Mouse (Mus musculus) frontal cortex, adult (tissue): ENCODE data around the gene Ostm1.

Experiments
- ATAC-seq: cut with Nextera tagmentation; 2 replicates; pipeline ENCODE4 v1.9.2; 2017; ENCODE audit warnings: mild to moderate bottlenecking, moderate library complexity, mixed read lengths; ENCODE audit not compliant: low TSS enrichment

The Ostm1 gene

DNA sequence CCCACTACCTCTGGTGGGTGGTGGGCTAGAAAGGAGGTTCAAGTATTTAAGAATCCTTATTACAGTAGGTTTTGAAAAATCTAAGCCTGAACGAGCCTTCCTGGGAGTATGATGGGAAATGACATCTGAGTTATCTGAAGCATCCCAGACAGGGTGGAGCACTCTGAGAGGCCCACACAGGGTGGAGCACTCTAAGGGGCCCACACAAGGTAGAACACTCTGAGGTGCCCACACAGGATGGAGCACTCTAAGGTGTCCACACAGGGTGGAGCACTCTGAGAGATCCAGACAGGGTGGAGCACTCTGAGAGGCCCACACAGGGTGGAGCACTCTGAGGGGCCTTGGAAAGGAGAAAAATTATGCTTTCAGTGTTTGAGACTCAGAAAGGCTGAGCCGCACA, 42.3 kb downstream of the Ostm1 start:
- ATAC-seq: no peak

DNA sequence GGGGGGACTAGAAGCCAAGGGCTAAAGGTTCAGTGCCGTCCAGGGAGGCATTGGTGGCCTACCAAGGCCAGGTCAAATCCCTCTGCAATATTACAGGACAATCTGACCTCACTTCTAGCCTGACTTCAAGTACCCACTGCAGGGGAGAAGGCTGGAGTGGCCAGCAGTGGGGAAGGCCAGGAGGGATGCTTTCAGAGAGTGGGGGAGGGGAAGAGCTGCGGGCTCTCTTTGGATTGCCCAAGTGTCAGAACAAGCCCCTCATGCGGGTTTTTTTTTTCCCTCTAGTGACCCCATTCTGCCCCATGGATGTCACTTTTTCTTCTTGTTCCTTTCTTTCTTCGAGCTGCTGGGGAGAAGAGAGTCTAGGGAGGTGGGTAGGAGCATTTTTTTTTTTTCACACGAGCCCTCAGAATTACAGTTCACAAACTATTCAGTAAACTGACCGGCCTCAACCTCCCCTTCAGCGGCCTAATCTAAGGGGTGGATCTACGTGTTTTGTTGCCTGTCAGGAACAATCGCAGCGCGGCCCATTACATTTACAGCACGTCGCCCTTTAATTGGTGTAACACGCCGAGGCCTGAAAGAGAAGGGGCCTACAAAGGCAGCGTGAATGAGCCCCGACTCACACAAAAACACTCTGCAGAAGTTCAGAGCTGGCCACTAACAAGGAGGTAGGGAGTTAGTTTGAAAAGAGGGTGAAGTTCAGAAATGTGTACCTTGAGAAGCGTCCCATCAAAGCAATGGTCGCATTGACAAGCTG, 47.2 kb downstream of the Ostm1 start:
- ATAC-seq: no peak

DNA sequence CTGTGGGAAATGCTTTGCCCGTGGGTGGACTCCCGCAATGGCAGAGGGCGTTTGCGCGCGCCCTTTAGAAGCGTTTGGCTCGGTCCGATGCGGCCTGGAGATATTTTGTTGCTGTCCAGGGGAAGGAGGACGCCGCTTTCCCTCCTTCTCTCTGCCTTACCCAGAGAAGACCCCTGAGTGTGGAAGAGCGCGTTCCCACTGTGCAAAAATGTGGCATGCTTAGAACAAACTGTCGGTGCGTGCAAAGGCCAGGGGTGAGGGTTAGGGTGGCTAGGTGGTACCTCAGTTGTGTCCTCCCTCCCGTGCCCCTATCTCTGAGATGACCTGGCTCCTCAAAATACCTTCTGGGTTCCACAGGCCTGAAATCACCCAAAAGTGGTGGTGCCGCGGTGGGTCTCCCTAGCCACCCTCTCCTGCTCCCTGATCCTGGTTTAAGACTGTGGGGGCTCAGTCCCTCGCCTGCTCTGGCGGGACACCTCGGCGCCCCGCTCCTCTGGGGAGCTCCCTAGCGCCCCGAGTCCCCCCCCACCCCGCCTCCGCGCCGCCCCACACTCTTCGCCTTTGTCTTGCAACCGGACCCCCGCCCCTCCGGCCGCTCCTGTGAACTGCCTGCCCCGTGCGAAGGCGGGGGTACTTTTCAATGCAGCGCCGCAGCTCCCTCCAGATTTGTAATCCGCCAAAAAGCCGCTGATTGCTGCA, 48.3 kb downstream of the Ostm1 start:
- no peak for ATAC-seq

DNA sequence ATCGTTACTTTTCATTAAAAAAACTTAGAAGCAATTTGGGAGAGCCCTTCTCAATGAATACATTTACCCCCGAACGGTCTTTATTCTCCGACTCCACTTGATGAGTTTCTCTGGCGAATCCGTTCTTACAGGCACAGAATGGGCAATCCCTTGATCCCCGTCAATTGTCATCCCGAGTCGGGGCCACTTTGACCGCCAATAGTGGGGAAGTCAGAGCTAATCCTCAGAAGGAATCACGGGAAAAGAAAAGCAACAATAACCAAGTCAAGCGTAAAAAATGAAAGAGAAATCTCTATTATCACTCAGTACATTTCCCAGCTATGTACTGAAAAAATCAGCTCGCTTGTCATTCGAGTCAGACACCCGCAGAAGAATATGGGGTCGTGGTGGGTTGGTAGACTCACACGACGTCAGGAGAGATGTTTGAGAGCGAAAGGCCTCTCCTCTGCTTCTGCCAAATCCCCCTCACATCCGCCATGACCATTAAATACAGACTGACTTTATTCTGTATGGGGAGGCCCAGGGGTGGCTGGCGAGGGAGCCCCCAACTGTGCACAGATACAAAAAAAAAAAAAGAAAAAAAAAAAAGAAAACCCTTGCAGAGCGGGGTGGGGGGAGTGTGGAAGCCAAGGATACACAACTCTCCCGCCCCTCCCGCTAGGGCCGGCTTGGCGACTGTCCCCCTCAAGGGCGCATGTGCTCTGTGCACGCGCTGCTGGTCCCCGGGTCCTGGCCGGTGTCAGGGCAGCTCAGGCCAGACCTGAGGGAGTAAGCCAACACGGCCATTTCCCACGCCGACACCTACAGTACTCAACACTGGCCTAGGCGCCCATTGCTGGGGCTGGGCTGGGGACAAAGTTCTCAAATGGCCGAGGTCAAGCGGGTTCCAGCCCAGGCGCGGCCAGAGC, 49.1 kb downstream of the Ostm1 start:
- ATAC-seq: no peak

DNA sequence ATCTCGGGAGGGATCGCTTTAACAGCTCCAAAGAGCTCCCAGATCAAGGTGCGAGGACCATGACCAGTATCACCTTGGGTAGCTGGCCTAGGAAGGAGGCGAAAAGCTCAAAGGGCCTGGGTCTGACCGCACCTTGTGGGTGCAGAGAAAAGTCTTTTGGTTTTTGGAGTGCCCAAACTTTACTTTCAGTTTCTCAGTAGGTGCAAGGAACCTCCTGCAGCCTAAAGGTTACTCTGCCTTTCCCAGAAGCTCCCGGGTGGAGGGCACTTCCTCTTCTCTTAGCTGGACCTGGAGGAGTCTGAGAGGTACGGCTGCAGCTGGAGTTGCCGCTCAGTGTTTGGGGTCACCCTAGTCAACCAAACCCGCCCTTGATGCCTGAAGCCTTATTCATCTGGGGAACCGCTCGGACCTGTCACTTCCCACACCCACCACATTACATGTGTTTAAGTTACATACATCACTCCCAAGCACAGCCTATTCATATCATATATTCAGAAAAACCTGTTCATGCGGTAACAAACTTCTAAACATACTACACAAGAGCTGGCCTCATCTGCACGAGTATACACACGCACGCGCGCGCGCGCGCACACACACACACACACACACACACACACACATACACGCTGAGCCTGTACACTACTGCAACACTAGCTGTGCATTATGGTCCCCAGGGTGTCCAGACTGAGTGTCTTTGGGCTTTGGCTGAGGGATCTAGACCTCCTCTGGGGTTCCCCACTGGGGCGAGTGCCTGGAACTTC, 49.9 kb downstream of the Ostm1 start:
- no peak for ATAC-seq

DNA sequence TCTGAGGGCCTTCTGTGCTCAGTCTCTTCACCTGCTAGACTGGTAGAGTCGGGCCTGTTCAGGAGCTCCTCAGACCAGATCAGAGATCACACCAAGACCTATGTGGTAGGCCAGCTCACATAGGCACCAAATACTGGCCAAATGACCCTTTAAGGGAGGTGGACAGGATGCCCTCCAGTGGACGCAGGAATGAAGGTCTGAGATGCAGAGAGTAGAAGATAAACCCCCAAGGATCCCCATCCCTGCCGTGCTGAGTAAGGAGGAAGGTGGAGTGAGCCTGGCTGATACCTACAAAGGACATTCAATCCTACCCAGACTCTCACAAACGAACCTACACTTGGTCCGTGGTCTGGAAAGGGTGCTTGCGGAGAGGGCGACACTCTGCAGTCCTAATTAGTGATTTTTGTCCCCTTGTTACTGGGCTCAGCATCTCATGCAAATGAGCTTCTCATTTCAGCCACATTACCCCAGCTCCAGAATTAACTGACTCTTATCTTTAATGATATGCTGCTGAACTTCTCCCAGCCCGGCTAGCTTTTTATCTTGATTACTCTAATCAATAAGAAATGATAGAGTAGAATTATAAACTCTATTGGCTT, 50.6 kb downstream of the Ostm1 start:
- ATAC-seq: no peak

DNA sequence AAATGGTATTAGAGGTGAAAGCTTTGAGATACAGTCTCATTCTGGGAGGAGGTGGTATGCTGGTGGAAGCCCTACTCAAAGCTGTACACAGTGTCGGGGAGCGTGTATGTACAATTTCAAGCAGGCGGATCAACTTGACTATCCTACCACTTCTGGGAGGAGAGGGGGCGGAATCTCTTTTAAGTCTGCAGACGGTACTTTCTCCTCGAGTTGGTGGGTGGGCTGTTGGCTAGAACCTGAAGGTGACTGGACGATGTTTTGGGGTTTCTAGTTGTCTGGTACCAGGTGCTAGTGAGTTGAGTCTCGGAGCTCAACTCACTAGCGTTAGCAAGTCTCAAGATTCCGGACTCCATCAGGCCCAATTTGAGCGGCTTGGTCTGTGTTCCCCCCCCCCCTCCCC, 51.4 kb downstream of the Ostm1 start:
- no peak for ATAC-seq

DNA sequence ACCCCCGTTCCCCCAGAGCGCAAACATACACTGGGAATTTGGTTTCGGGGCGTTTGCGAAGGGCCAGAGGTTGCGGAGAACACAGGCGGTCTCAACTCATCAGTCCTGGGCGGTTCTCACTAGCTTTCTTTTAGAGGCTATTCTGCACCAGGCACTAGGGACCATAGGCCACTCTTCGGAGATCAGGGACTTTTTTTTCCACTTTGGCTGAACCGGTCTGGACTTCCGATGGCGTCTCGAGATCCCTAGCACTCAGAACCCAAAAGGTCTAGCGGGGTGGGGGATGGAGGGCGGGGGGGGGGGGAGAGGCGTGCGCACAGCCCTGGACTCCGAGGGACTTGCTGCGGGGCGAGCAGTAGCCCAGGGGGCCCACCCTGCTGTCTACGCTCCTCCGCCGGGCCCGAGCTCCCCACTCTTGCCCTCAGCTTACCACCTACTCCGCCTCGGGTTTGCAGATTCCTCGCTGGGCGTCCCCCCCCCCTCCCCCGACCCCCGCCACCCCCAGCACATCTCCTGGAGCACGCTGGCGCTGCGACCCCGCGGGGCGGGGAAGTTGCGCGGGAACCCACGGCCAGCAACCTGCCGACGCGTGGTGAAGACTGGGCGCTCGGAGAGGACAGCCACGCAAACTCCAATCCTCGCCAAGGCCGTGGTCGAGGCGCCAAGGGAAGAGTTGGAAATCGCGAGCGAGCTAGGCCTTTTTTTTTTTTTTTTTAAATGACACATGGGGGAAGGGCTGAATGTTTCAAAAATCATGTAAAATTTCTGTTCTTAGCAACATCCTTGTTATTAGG, 52.1 kb downstream of the Ostm1 start:
- no peak for ATAC-seq

DNA sequence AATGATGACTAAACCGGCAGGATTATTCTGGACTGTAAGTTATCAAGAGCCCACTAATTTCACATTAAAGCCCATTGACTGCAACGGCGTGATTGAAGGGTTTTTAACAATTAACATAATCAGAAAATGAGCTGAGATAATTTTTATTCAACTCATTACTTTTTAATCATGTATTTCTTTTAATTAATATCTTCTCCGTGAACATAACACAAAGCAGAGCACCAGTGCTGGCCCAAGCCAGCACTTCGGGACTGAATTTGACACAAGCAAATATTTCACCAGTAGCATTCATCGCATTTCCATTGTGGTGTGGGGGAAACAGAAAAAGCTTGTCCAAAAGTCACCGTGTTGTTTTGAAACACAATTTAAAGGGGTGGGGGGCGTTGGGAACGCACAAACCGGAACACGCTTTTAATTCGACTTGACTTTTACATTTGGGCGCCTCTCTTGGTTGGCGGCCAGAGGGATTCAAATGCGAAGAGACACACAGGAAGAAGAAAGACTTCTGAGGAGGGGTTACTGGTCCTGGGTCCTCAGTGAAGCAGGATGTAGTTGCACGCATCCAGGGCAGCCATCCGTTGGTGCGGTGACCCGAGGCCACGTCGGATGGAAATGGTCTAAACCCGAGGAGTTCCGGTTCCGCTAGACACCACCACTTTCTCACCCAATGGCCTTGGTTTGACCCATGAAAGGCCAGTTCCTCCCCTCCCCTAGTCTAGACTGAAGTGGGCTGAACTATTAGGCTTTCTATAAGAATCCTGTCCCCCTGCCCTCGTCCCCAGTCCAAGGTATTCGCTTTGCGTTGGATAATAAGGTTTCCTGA, 52.9 kb downstream of the Ostm1 start:
- ATAC-seq: no peak

DNA sequence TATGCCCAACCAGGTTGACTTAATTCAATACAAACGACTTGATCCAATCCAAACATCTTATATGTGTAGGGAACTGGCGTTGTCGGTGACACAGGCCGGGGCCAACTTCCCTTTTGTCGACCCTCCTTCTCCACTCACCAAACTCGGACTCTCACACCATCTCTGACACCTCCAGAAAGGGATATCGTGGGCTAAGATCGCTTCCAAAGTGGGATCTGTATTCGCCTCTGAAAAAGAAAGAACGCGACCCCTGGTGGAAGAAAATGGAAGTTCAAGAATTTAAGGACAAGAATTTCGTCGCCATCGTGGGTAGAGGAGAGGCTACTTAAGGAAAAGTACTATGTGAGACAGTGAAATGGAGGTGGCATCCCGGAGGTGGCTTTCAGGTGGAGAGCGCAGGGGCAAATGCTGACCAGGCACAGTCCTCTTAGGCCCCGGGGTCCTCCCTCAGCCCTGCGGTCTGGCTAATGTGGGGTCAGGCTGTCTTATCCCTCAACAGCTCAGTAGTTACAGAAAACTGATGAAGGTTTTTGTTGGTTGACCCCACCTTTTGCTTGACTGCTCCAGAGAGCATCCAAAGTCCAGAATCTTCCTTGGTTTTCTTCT, 53.7 kb downstream of the Ostm1 start:
- peak; percentile 75 for ATAC-seq

DNA sequence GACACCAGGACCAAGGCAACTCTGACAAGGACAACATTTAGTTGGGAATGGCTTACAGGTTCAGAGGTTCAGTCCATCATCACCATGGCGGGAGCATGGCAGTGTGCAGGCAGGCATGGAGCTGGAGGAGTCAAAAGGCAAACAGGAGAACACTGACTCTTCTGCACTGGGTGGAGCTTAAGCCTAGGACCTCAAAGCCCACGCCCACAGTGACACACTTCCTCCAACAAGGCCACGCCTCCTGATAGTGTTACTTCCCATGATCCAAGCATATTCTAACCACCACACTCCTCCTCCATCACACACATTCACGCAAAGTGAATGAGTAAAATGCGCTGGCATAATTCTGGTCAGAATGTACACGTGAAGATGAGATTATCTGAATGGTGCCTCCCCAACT, 56.2 kb downstream of the Ostm1 start:
- no peak for ATAC-seq

DNA sequence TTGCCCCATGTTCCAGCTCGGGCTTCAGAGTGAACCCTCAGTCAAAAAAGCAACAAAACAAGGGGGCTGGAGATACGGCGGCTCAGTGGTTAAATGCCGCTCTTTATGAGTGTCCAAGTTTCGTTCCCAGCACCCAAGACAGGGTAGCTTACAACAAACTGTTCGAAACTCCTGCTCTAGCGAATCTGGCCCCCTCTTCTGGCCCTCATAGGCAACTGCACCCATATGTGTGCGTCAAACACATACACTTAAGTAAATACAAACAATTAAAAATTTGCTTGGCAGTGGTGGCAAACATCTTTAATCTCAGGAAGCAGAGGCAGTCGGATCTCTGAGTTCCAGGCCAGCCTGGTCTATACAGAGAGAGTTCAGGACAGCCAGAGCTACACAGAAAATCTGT, 60.0 kb downstream of the Ostm1 start:
- no peak for ATAC-seq

DNA sequence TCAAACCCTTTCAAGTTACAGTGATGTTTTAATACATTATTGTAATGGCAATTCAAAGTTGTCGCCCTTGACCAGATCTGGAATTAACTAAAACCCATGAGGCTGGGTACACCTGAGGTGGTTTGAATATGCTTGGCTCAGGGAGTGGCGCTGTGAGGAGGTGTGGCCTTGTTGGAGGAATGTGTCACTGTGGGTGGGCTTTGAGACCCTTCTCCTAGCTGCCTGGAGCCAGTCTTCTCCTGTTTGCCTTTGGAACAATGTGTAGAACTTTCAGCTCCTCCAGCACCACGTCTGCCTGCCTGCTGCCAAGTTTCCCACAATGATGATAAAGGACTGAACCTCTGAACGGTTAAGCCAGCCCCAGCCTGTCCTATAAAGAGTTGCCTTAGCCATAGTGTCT, 62.7 kb downstream of the Ostm1 start:
- ATAC-seq: no peak

DNA sequence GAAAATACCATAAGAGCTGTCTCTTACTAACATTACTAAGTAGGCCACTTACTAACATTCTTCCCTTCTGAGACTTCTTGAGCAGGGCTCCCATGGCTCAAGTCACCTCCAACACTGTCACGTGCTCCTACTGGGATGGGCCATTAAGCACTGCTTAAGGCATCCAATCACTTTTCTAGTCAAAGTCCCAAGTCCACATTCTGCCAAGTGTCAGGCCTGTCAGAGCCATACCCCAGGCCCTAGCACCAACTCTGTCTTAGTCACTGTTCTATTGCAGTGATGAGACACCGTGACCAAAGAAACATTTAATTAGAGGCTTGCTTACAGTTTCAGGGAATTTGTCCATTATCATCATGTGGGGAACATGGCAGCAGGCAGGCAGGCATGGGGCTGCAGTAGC, 78.3 kb downstream of the Ostm1 start:
- ATAC-seq: no peak

DNA sequence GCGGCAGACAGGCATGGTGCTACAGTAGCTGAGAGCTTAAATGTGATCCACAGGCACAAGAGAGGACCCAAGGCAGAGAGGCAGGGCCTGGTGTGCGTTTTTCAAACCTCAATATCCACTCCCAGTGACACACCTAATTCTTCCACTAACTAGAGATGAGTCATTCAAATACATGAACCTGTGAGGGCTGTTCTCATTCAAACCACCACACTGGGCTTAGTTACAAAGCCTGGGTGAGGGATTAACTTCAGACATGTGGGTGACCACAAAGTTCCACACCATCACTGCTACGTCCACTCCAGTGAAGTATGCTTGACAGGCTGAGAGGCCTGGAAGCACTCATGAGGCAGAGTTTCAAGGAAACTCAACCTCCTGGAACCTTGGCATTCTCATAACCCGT, 86.3 kb downstream of the Ostm1 start:
- no peak for ATAC-seq

DNA sequence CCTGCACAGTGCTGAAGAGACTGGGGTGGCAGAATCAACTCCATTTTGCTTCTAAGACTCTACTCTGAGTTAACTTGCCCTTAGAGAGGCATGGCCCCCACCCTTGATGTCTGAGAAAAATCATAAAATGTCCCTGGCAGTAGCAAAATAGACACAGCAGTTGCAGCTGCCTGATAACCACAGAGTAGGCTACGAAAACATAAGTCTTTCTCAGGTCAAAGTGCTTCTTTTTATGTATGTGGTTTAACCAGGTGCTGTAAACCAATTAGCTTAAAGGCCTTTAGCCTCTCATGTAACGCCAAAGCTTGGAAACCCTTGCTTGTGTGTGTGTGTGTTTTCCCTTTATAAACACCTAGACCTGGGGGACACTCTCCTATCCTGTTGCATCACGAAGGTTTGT, 89.2 kb downstream of the Ostm1 start:
- ATAC-seq: no peak

DNA sequence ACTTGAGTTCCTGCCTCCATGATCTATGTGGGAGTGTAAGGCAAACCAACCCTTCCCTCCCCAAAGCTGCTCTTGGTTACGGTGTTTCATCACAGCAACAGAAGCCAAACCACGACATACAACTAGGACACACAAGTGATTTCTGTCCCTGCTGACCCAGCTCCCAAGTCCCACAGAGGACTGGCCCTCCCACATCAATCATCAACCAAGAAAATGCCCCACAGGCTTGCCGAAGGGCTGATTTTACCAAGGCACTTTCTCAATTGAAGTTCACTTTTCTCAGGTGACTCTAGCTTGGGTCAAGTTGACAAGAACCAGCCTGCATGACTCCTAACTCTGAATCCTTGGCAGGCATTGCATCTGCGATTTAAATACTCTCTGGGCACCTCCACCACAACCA, 91.9 kb downstream of the Ostm1 start:
- ATAC-seq: no peak

DNA sequence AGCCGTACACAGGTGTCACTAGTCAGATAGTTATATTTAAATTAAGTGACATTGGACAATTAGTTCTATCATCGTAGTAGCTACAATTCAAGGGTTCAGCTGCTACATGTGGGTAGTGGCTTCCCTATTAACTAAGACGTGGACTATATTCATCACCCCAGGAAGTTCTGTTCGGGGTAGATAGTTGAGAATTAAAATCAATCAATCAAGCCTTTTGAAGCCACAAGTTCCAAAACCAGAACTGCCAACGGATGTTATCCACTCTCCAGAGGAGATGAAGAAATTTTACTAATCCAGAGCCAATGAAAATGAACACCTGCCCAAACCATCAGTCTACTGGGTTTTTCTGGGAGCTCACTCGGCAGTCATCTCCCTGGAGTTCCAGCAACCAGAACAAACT, 94.7 kb downstream of the Ostm1 start:
- no peak for ATAC-seq

DNA sequence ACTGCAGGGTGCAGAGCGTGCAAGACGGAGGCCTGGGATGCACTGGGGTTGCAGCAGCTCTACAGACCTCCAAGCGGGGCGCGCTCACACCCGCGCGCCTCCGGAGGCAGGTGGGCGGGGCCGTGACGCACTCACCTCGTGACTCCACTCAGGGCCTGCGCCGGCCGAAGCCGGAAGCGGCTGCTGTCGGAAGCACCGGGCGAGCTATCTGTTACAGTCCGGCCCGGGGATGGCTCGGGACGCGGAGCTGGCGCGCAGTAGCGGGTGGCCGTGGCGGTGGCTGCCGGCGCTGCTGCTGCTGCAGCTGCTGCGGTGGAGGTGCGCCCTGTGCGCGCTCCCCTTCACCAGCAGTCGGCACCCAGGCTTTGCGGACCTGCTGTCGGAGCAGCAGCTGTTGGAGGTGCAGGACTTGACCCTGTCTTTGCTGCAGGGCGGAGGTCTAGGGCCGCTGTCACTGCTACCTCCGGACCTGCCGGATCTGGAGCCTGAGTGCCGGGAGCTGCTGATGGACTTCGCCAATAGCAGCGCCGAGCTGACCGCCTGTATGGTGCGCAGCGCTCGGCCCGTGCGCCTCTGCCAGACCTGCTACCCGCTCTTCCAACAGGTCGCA, 95.2 kb downstream of the Ostm1 start:
- ATAC-seq: peak; percentile 97
